Mouse (Mus musculus) right cerebral cortex, adult 2 months (tissue): ENCODE data around the gene Dusp27.
"Not testable (repeated sequence)": the region's sequence is repeated elsewhere in the genome, so short reads cannot be mapped to it uniquely, and the experiment has no call there.

Experiments
- DNase-seq, 2 experiments: peaks; one replicate each; pipeline ENCODE4 v3.0.0; 2021 to 2022; ENCODE audit warnings: low spot score in 2 of 2

Gene Dusp27

GRCm38 (mm10) chr1:166142369-166142768 lies 14.6 kb upstream of the Dusp27 start:
- DNase-seq = no peak

GRCm38 (mm10) chr1:166141868-166142267 lies 14.1 kb upstream of the Dusp27 start:
- not testable (repeated sequence) for DNase-seq

GRCm38 (mm10) chr1:166139620-166140184 lies 12.0 kb upstream of the Dusp27 start:
- DNase-seq = no peak

GRCm38 (mm10) chr1:166139113-166139512 lies 11.4 kb upstream of the Dusp27 start:
- DNase-seq = no peak

GRCm38 (mm10) chr1:166138136-166138535 lies 10.4 kb upstream of the Dusp27 start:
- no peak for DNase-seq

- DNase-seq = no peak
Measured at GRCm38 (mm10) chr1:166137244-166137938, 9.7 kb upstream of the Dusp27 start.

- DNase-seq = no peak
Measured at GRCm38 (mm10) chr1:166135091-166135740, 7.5 kb upstream of the Dusp27 start.

GRCm38 (mm10) chr1:166132367-166132766 lies 4.6 kb upstream of the Dusp27 start:
- DNase-seq = no peak

- DNase-seq = no peak
Measured at GRCm38 (mm10) chr1:166130224-166130860, 2.6 kb upstream of the Dusp27 start, which contains the start of gene Gpa33. Gene Gpa33 (plus strand): TSS chr1:166130238.

GRCm38 (mm10) chr1:166128551-166128950 lies 829 bp upstream of the Dusp27 start:
- no peak for DNase-seq

GRCm38 (mm10) chr1:166126795-166127194 lies 927 bp downstream of the Dusp27 start:
- no peak for DNase-seq

- DNase-seq = no peak
Measured at GRCm38 (mm10) chr1:166126290-166126689, 1.4 kb downstream of the Dusp27 start.

GRCm38 (mm10) chr1:166124932-166125593 lies 2.7 kb downstream of the Dusp27 start:
- no peak for DNase-seq

- DNase-seq = no peak
Measured at GRCm38 (mm10) chr1:166123751-166124150, 4.0 kb downstream of the Dusp27 start.

GRCm38 (mm10) chr1:166123045-166123444 lies 4.7 kb downstream of the Dusp27 start:
- no peak for DNase-seq

- DNase-seq = no peak
Measured at GRCm38 (mm10) chr1:166122114-166122513, 5.6 kb downstream of the Dusp27 start.

- DNase-seq = no peak
Measured at GRCm38 (mm10) chr1:166117866-166118639, 9.7 kb downstream of the Dusp27 start.

GRCm38 (mm10) chr1:166115719-166116118 lies 12.0 kb downstream of the Dusp27 start:
- no peak for DNase-seq

GRCm38 (mm10) chr1:166114986-166115385 lies 12.7 kb downstream of the Dusp27 start:
- DNase-seq = no peak

GRCm38 (mm10) chr1:166105464-166105863 lies 22.3 kb downstream of the Dusp27 start:
- no peak for DNase-seq

- no peak for DNase-seq
Measured at GRCm38 (mm10) chr1:166104858-166105257, 22.9 kb downstream of the Dusp27 start.
